Mouse (Mus musculus) liver, embryonic 14.5 days (tissue): Measurements from ENCODE around the gene Baiap2. TPM values are rescaled to one million over a fixed set of nuclear protein-coding genes. Genes with fewer than 3 reads are reported as not detected.

Experiments used
- ATAC-seq: fragments of 200-750 bp; cut with Nextera tagmentation; 2 replicates; pipeline ENCODE4 v1.8.0; 2017; ENCODE audit warnings: moderate number of reproducible peaks, mild to moderate bottlenecking, moderate library complexity; ENCODE audit not compliant: insufficient read depth
- DNase-seq, 3 experiments: peaks; one replicate each; pipeline ENCODE4 v3.0.0-alpha.2; 2012 to 2013; ENCODE audit warnings: low read depth in 3 of 3, low spot score in 3 of 3
- H3K27ac ChIP-seq: fragments of 300-500 bp; sonication (generic); 2 replicates; pipeline ENCODE4 v1.5.1; 2014; ENCODE audit warnings: moderate library complexity, mild to moderate bottlenecking, control low read depth, inconsistent platforms
- H3K27me3 ChIP-seq: fragments of 300-500 bp; sonication (generic); 2 replicates; pipeline ENCODE4 v1.6.1; 2014; ENCODE audit warnings: mild to moderate bottlenecking, low read length, moderate library complexity; ENCODE audit not compliant: control insufficient read depth, insufficient read depth
- H3K36me3 ChIP-seq: fragments of 300-500 bp; sonication (generic); replicated peaks from 2 replicates; pipeline ENCODE4 v1.6.1; 2014; ENCODE audit warnings: low read depth; ENCODE audit not compliant: control insufficient read depth, insufficient read depth
- H3K4me1 ChIP-seq, 2 experiments: fragments of 200-500 bp in 1 of 2; fragments of 300-500 bp in 1 of 2; sonication (generic) in 1 of 2; replicated peaks; 2 replicates each; pipeline ENCODE4 v1.6.1; 2012 to 2014; ENCODE audit warnings: antibody characterized with exemption in 1 of 2, inconsistent platforms in 1 of 2, low read length in 1 of 2; ENCODE audit not compliant: control insufficient read depth in 2 of 2, insufficient read depth in 2 of 2
- H3K4me2 ChIP-seq: fragments of 300-500 bp; sonication (generic); 2 replicates; pipeline ENCODE4 v1.6.1; 2014; ENCODE audit warnings: low read depth, mild to moderate bottlenecking, control low read depth, moderate library complexity
- H3K4me3 ChIP-seq, 2 experiments: fragments of 200-500 bp in 1 of 2; fragments of 300-500 bp in 1 of 2; sonication (generic) in 1 of 2; 2 replicates each; pipeline ENCODE4 v1.5.1; 2012 to 2014; ENCODE audit warnings: low read depth in 2 of 2, low read length in 2 of 2, mild to moderate bottlenecking in 2 of 2, control low read depth in 1 of 2, inconsistent platforms in 1 of 2, moderate library complexity in 1 of 2; ENCODE audit not compliant: insufficient read depth in 1 of 2
- H3K9ac ChIP-seq: fragments of 300-500 bp; sonication (generic); replicated peaks from 2 replicates; pipeline ENCODE4 v1.6.1; 2014; ENCODE audit warnings: mild to moderate bottlenecking, control low read depth, moderate library complexity
- H3K9me3 ChIP-seq: fragments of 300-500 bp; sonication (generic); 2 replicates; pipeline ENCODE4 v1.6.1; 2016; ENCODE audit warnings: low read length, mixed read lengths; ENCODE audit not compliant: control insufficient read depth
- CTCF ChIP-seq: IDR thresholded peaks from 2 replicates; pipeline ENCODE4 v1.5.1; 2016; ENCODE audit warnings: antibody characterized with exemption, low read depth, control low read depth
- EP300 ChIP-seq: IDR thresholded peaks from 2 replicates; pipeline ENCODE4 v1.6.1; 2016; ENCODE audit warnings: antibody characterized with exemption, low read depth
- WGBS: fragments of 180-500 bp; shearing (Covaris S2); extraction: QIAGEN DNeasy Blood & Tissue Kit; methylation state at CpG from one replicate; pipeline ENCODE4 v1.1.7; 2014; ENCODE audit not compliant: insufficient replicate concordance; 5-methylcytosine and 5-hydroxymethylcytosine counted together
- microRNA counts: library from miRNA; unstranded; fragments of <30 nt; microRNA quantifications from one replicate; lab custom pipeline; 2016
- microRNA-seq: library from miRNA; unstranded; fragments of <30 nt; microRNA quantifications from one replicate; pipeline ENCODE4, GENCODE M21; 2016
- polyA plus RNA-seq, 2 experiments: library from polyadenylated mRNA; depleted of rRNA in 1 of 2; stranded (reverse) in 1 of 2; unstranded in 1 of 2; fragments of >200 nt; fragmentation: Nextera tagmentation in 1 of 2; extraction: Ambion mirVana in 1 of 2; gene quantifications; 2 replicates each; pipeline versions ENCODE4 v1.2.1 to v1.2.3; 2012 to 2014

Baiap2 gene
- polyA plus RNA-seq, 2 experiments: 4.2 to 5.6 TPM

DNA sequence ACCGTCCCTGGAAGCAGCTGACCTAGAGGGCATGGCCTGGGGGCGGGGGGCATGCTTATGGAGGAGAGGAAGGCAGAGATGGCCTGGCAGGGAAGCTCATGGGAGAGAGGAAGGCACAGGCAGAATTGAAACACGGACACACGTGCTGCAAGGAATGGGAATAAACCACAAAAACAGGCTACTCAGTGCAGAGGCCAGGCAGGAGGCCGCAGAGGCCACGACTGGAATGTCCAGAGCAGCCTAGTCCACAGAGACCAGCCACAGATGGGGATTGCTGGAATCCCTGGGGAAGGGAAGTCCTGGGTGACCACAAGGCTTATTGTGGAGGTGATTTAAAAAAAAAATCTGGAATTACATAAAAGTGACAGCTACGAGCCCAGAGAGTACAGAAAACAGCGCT is 106.5 kb downstream of the Baiap2 start:
- DNase-seq (no peak), ATAC-seq (no peak)
- Histone ChIP-seq H3K27ac (no peak overlapping the region), H3K4me3 (no peak overlapping the region), H3K9ac (no peak overlapping the region), H3K9me3 (no peaks in the 10 kb centered on the region), H3K27me3 (peaks cover 33% of the 10 kb centered on the region), H3K4me2 (no peak overlapping the region), H3K4me1 (no peaks in the 10 kb centered on the region), H3K36me3 (no peaks in the 10 kb centered on the region)
- no peak for TF ChIP-seq EP300
- no peak for TF ChIP-seq CTCF
- 62% methylated on average over 8 of the region's 8 CpGs for WGBS

- Histone ChIP-seq H3K27me3 (peaks cover 25% of the 10 kb centered on the region), H3K4me1 (no peaks in the 10 kb centered on the region), H3K4me2 (no peak overlapping the region), H3K4me3 (no peak overlapping the region), H3K9ac (no peak overlapping the region), H3K36me3 (no peaks in the 10 kb centered on the region), H3K9me3 (no peaks in the 10 kb centered on the region), H3K27ac (no peak overlapping the region)
- WGBS: 33% methylated on average over 14 of the region's 14 CpGs
- DNase-seq (no peak), ATAC-seq (no peak)
- TF ChIP-seq CTCF (no peak), EP300 (no peak)
Observed at GRCm38 (mm10) chr11:120051124-120051811, 108.7 kb downstream of the Baiap2 start.

DNA sequence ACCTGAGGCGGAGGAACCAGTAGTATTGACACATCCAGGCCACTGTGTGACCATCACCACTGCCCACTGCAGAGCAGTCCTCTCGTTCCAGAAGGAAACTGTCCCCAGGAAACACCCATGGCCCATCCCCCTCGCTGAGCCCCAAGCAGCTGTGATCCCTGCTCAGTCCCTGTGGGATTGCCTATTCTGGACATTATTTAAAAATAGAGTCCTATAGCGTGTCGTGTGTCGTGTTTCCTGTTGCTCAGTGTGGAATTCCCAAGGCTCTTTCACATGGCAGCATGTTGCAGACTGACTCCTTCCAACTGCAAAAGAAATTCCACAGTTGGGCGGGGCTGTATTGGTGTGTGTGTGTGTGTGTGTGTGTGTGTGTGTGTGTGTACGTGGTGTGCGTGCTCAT is 109.7 kb downstream of the Baiap2 start:
- Histone ChIP-seq H3K27ac (no peak overlapping the region), H3K9ac (no peak overlapping the region), H3K4me1 (no peaks in the 10 kb centered on the region), H3K4me3 (no peak overlapping the region), H3K27me3 (peaks cover 15% of the 10 kb centered on the region), H3K9me3 (no peaks in the 10 kb centered on the region), H3K4me2 (no peak overlapping the region), H3K36me3 (no peaks in the 10 kb centered on the region)
- no peak for DNase-seq
- ATAC-seq: no peak
- WGBS: 60% methylated on average over 9 of the region's 9 CpGs
- no peak for TF ChIP-seq EP300
- no peak for TF ChIP-seq CTCF

DNA sequence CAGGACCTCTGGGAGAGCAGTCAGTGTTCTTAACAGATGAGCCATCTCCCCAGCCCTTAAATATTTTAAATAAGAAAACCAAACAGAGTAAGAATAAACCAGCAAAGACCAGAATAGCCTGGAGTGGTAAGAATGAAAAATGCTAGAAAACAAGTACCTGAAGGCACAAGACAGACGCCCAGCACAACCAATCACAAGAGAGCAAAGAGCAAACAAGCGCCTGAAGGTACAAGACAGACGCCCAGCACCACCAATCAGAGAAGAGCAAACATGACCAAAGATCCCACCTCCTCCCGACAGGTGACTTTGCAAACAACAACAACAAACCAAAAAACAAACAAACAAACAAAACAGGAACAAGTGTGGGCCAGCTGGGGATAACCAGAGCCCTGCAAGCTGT is 111.3 kb downstream of the Baiap2 start:
- ATAC-seq: no peak

GRCm38 (mm10) chr11:120055953-120056732 is 113.6 kb downstream of the Baiap2 start:
- no peak overlapping the region for H3K27ac ChIP-seq
- H3K9ac ChIP-seq: no peak overlapping the region
- ATAC-seq: no peak
- no peak overlapping the region for H3K4me2 ChIP-seq
- no peak for TF ChIP-seq EP300
- no peak for TF ChIP-seq CTCF
- no peaks in the 10 kb centered on the region for H3K36me3 ChIP-seq
- 70% methylated on average over 12 of the region's 12 CpGs for WGBS
- no peaks in the 10 kb centered on the region for H3K4me1 ChIP-seq
- no peaks in the 10 kb centered on the region for H3K9me3 ChIP-seq
- no peak for DNase-seq
- H3K27me3 ChIP-seq: no peaks in the 10 kb centered on the region; the same call in 1 of the 2 replicates
- H3K4me3 ChIP-seq: no peak overlapping the region

More for the DNA sequence above, 111.3 kb downstream of the Baiap2 start:
- DNase-seq: no peak
- Histone ChIP-seq H3K4me3 (no peak overlapping the region), H3K9me3 (no peaks in the 10 kb centered on the region), H3K27me3 (no peaks in the 10 kb centered on the region; the same call in none of the 2 replicates), H3K36me3 (no peaks in the 10 kb centered on the region), H3K4me1 (no peaks in the 10 kb centered on the region), H3K4me2 (no peak overlapping the region), H3K27ac (no peak overlapping the region), H3K9ac (no peak overlapping the region)
- WGBS: 64% methylated on average over 4 of the region's 4 CpGs
- no peak for TF ChIP-seq EP300
- no peak for TF ChIP-seq CTCF

MicroRNA genes within 50 kb of the gene (microRNA counts, 519-probe panel; counts per million panel counts)
- microRNA mmu-miR-338-3p (lab: Ali Mortazavi, UCI) (69.9 counts per million), microRNA mmu-miR-338-5p (lab: Ali Mortazavi, UCI) (69.9 counts per million)

Small RNAs within 50 kb of the gene (microRNA-seq; reads per million reads assigned to microRNA genes)
- gene Mir3065 (not detected), gene Mir338 (not detected)

Other genes with a start within 250 kb of the Baiap2 start
- 13.5 and 15.2 TPM in 2 replicates for gene Chmp6, start 29.3 kb upstream of the Baiap2 start, polyA plus RNA-seq (2012; rRNA removed)
- gene Chmp6, start 29.3 kb upstream of the Baiap2 start, polyA plus RNA-seq (2014; fragmentation: Nextera tagmentation; extraction: Ambion mirVana): 25.2 and 27.2 TPM in 2 replicates
- 0.45 and 0.57 TPM in 2 replicates for gene Aatk, start 104.4 kb downstream of the Baiap2 start, polyA plus RNA-seq (2012; rRNA removed)
- 0.13 and 0.27 TPM in 2 replicates for gene Aatk, start 104.4 kb downstream of the Baiap2 start, polyA plus RNA-seq (2014; fragmentation: Nextera tagmentation; extraction: Ambion mirVana)
- 2.3 and 4.4 TPM in 2 replicates for gene Cep131, start 144.1 kb downstream of the Baiap2 start, polyA plus RNA-seq (2012; rRNA removed)
- 2.4 and 2.7 TPM in 2 replicates for gene Cep131, start 144.1 kb downstream of the Baiap2 start, polyA plus RNA-seq (2014; fragmentation: Nextera tagmentation; extraction: Ambion mirVana)
- gene Tepsin, start 156.0 kb downstream of the Baiap2 start, polyA plus RNA-seq (2012; rRNA removed): 11.0 and 12.7 TPM in 2 replicates
- gene Tepsin, start 156.0 kb downstream of the Baiap2 start, polyA plus RNA-seq (2014; fragmentation: Nextera tagmentation; extraction: Ambion mirVana): 4.2 and 4.4 TPM in 2 replicates
- gene Ndufaf8, start 156.2 kb downstream of the Baiap2 start, polyA plus RNA-seq (2012; rRNA removed): 20.3 and 30.3 TPM in 2 replicates
- gene Ndufaf8, start 156.2 kb downstream of the Baiap2 start, polyA plus RNA-seq (2014; fragmentation: Nextera tagmentation; extraction: Ambion mirVana): 52.9 and 57.5 TPM in 2 replicates
- 15.9 and 21.0 TPM in 2 replicates for gene Slc38a10, start 208.6 kb downstream of the Baiap2 start, polyA plus RNA-seq (2012; rRNA removed)
- 21.8 and 23.3 TPM in 2 replicates for gene Slc38a10, start 208.6 kb downstream of the Baiap2 start, polyA plus RNA-seq (2014; fragmentation: Nextera tagmentation; extraction: Ambion mirVana)